ENCODE assay signal across 8 mouse cellular contexts in the genomic region with DNA sequence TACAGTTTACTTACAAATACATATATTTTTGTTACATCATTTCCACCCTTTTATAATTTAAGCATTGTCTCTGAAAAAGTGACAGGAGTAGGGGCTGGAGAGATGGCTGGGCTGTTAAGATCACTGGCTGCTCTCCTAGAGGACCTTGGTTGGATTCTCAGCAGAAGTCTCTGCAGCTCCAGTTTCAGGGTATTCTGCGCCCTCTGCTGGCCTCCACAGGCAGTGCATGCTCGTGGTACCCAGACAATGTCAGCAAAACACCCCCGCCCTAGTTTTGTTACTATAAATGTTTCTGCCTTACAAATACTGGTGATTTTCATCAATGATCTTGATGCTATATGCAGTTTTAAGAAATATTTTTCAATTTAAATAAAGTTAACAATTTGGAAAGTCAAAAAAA.
DNase-seq lines count a peak whose midpoint lies in the region; TF ChIP-seq lines count a peak whose summit lies in the region.
"Had no signal": no experiment of that assay in that cellular context is flagged by ENCODE, and none has a peak within 500 bp of the region (broad histone marks: within the 10 kb centered on the region; RNA-seq: fewer than 3 reads in every experiment).

No protein-coding gene starts in this region.

- peak; percentile 69; the same call in 1 of the 2 replicates for TF ChIP-seq CTCF in bone marrow macrophage, adult 2 months (IDR thresholded peaks at IDR 0.05; ENCODE audit: low read depth, low read length)

- no peak overlapping the region for H3K27ac ChIP-seq in ES-E14 (ENCODE audit: insufficient read depth, low read depth, low read length, poor library complexity, severe bottlenecking)
- H3K27ac ChIP-seq in bone marrow macrophage, adult 2 months (ENCODE audit: insufficient read depth, low read depth, low read length), result no peak overlapping the region

- no peaks in the 10 kb centered on the region for H3K36me3 ChIP-seq in ES-E14 (ENCODE audit: control insufficient read depth, insufficient read depth, low read length, poor library complexity, severe bottlenecking)

- DNase-seq in left cerebral cortex, postnatal 4 days, result peak; percentile 24
- no peak for DNase-seq in left cerebral cortex, postnatal 14 days (ENCODE audit: low spot score in 2 of 2)
- peak; percentile 46 for DNase-seq in ES-E14 (ENCODE audit: low read depth, low spot score)
- DNase-seq in lung, postnatal 14 days, result peak; percentile 35
- peak; percentile 79 for DNase-seq in thymus, postnatal 4 days
- DNase-seq in ovary, postnatal 10 days (ENCODE audit: low spot score), result no peak

- in situ Hi-C loops in ES-E14 (cut with MboI; ENCODE audit: low sequenced_read_pairs in 2 of 2, unreplicated experiment in 2 of 2), result no loop called here

- H3K4me3 ChIP-seq in ES-E14 (ENCODE audit: insufficient read depth in 1 of 2, low read depth in 1 of 2, low read length in 2 of 2, poor library complexity in 1 of 2, severe bottlenecking in 1 of 2), result no peak overlapping the region
- H3K4me3 ChIP-seq in bone marrow macrophage, adult 2 months (ENCODE audit: insufficient read depth, low read length), result no peak overlapping the region
- H3K4me3 ChIP-seq: erythroblast, embryonic 14.5 days had no signal

- 0 out of 4 replicates have a peak, but pooled peaks cover 0 to 2% of the 10 kb centered on the region in 2 experiments for H3K4me1 ChIP-seq in ES-E14 (ENCODE audit: control insufficient read depth in 2 of 2, insufficient read depth in 2 of 2, low read length in 2 of 2, poor library complexity in 1 of 2)
- H3K4me1 ChIP-seq in bone marrow macrophage, adult 2 months (ENCODE audit: control insufficient read depth, insufficient read depth, low read length), result no peaks in the 10 kb centered on the region

- intact Hi-C loops in left cerebral cortex, postnatal 4 days (cut with DNase I), result no loop called here
- intact Hi-C loops in left cerebral cortex, postnatal 14 days (cut with DNase I), result no loop called here

- no peak overlapping the region for H3K9ac ChIP-seq in ES-E14 (ENCODE audit: insufficient read depth, low read depth, low read length, poor library complexity, severe bottlenecking)

- TF ChIP-seq POLR2A in bone marrow macrophage, adult 2 months (IDR thresholded peaks at IDR 0.05; ENCODE audit: borderline replicate concordance, low read depth, low read length), result no peak

- H3K9me3 ChIP-seq in ES-E14 (ENCODE audit: control insufficient read depth, insufficient read depth, low read depth, low read length), result no peaks in the 10 kb centered on the region

TF ChIP-seq in ES-E14, 5 proteins besides CTCF, POLR2A, EP300 and RAD21:
- TF ChIP-seq ZC3H11A (IDR thresholded peaks at IDR 0.05; ENCODE audit: borderline replicate concordance, low read depth, low read length) (peak; percentile 30; the same call in 1 of the 2 replicates), CHD2 (IDR thresholded peaks at IDR 0.05; ENCODE audit: low read depth, low read length) (no peak)

Comparison
In these comparisons a context has a peak if more than half of its experiments do, and no peak if none do; other contexts are left out.
1. DNase-seq: peak in left cerebral cortex, postnatal 4 days (single experiment), ES-E14 (single experiment), lung, postnatal 14 days (single experiment) and thymus, postnatal 4 days (single experiment); none in left cerebral cortex, postnatal 14 days (0 of 2) and ovary, postnatal 10 days (single experiment).